Mouse (Mus musculus) ovary, postnatal 10 days (tissue): ENCODE data around the gene Tchhl1.

Source experiments
- DNase-seq: peaks from one replicate; pipeline ENCODE4 v3.0.0; 2022; ENCODE audit warnings: low spot score

The Tchhl1 gene

DNA sequence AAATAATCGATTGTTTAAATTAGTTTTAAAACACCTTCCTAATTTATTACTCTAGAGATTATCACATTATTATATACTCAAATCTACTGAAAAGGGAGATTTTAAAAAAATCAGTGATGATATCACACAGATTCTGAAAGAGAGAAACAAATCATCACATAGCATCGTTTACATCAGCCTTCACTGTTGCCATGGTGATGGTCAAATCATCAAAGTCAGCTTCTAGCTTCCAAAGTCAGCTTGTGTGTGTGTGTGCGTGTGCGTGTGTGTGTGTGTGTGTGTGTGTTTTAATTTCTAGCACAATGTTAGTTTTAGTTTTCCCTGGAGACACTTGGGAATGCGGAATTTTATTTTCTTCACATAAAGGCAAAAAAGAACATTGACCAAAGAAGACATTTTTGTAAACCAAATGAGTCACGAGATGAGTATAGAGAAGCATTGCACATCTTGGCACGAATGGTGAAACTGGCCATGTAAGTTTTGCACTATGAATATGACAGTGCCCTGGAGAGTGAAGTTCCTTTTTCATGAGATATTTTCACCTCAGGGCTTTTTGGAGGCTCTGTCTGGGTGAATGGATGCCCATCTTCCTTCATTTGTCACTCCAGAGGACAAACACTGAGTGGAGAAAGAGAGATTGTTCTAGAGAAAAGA is 36.1 kb downstream of the Tchhl1 start:
- no peak for DNase-seq

DNA sequence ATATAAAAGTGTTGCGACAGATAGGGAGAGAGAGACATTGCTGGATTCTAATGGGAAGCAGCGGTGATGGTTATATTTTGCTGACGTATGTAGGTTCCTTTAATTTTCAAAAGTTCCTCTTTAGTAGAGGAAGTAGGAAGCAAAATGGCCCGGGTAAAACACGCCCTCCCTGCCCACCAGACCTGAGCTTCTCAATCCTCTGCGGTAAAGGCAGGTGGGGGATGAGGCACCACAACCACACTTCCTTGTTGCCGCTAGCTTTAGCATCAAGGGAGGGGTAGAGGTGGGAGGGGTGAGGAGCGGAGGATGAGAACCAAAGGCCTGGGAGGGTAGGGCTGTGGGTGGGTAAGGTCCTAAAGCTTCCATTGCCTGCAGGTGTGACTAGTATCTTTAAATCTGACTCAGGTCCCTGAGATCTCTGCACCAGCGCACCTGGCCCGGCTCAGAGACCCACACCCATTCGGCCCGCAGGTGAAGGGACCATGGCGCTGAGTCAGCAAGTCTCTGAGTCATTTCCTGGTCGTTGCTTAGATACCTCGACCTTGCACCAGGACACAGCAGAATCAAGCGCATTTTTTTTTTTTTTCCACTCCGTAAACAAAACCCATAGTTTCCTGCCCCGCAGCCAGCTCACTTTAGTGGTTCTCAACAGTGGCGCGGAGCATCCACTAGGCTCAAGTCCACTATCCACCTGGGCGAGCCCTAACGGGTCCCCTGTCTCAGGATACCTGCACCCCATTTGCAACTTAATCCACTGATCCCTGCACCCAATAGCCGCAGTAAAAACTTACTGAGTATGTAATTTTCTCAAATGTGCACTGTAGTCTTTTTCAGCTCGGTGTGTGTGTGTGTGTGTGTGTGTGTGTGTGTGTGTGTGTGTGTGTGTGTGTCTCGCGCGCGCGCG is 37.7 kb downstream of the Tchhl1 start:
- no peak for DNase-seq

DNA sequence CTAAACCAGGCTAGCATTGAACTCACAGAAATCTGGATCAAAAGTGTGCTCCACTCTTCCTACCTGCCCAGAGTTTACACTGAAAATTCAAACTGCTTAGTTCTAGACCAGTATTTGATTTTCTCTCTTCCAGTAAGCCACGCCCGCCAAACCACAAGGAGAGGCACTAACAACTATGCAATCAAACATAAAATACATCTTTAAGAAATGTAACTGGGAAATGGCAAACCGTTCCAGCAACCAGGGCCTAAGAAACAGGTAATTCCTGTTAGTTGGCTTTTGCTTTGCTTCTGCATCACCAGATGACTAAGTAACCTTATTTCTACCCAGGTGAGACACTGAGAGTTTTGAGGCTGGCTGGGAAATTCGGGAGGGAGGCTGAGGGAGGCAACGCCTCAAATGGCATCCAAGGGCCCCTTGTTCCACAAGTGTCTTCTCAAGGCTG is 38.3 kb downstream of the Tchhl1 start:
- DNase-seq: no peak

DNA sequence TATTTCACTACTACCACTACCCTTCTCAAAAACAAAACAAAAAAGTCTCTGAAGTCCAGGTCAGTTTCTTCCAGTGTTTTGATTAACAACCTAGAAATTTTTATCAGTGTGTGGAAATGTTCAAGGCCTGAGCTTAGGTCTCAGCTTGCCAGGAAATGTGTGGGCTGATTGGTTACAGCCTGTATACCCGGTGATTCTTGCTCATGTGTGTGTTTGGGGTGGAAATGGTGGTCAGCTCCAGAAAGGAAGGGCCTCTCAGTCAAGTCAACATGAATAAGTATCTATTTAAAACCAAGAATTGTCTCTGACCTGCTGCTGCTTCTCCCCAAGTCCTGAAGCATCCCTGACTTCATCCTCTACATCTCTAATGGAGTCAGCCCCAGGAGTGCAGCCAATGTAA is 40.7 kb downstream of the Tchhl1 start:
- DNase-seq: no peak

DNA sequence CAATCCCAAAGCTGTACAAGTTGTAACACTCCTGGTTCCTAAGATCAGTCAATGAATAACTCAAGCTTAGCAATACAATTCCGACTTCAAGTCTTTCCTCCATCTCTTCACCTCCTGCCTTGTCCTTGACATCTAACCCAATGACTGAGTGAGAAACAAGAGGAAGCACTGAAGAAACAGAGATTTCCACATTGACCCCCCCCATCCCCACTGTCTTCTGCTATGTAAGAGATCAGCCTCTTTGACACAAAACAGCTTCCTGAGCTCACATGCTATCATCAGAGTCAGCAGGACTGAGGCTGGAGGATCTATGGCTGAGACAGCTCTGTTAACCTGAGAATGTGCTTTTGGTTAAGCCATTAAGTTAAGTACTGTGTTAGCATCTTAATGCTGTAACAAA is 42.5 kb downstream of the Tchhl1 start:
- no peak for DNase-seq

DNA sequence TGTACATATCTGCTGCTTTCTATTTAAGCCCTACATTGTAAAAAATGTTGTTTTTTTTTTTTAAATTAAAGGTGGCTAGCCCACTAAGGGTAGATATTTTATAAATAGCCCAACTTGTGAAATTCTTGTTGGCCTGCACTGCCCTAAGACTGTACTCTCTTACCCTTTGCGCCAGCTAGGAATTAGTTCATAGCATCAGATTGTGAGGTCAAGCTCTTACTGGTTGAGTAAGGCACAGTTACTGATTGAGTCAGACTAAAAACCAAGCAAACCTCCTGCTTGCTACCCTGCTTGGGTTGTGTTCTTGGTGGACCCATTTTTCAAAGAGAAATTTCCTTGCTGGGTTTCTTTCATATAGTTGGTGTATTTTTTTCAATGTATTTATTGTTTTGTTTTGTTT is 43.2 kb downstream of the Tchhl1 start:
- DNase-seq: no peak

DNA sequence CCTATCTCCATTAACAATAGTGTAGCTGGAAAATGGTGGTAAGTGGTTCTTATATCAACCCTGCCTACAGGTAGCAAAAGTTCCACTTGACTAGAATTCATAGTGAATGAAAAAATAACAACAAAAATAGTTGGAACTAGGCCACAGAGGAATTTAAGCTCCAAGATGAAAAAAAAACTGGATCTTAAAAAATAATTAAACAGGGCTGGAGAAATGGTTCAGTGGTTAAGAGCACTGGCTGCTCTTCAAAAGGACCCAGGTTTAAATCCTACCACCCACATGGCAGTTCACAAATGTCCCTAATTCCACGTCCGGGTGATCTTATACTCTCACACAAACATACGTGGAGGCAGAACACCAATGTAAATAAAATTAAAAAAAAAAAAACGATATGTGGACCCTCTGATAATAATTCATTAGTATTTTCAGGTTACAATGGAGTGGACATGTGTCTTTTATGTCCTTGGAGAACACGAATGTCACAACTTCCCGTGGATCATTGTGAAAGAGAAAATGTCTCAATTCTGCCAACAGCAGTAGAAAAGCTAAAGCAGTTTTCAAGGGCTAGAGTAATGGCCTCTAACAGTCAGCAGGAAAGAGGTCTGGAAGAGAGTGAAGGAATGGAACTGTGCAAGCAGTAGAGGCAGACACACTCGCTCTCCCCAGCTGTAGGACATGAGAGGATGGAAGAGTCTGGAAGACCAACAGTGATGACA is 44.0 kb downstream of the Tchhl1 start:
- no peak for DNase-seq

DNA sequence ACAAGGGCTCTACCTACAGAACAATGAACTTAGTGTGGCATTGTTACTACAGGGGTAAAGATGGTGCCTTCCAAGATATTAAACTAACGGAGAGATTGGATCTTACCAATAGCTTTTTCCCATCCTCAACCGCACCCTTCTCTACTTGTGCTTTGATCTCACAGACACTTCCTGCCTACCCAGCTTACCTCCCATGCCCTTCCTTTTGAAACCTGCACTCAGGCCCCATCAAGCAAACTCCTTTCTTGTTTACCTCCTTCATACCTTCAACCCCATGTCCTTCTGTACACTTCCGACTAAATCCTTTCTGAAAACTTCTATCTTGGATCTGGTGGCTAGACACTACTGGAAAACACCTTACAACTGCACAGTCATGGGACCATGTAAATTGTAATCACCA is 46.1 kb downstream of the Tchhl1 start:
- DNase-seq: no peak

DNA sequence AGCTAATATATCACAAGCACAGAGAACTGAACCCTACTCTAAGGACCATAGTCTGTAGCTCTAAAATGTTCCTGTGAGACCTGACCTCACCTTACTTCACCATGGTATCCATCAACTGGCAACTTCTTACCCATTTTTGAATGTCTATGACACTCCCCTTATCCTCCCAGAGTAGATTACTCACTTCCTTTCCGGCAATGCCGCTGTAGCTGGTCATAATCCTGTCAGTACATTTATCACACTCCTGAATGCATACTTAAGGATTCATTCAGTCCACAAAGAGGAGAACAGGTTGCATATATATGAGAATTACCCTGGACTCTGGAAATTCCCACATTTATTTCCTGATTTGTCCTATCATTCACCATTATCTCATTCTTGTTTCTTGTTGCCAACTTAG is 48.8 kb downstream of the Tchhl1 start:
- no peak for DNase-seq

DNA sequence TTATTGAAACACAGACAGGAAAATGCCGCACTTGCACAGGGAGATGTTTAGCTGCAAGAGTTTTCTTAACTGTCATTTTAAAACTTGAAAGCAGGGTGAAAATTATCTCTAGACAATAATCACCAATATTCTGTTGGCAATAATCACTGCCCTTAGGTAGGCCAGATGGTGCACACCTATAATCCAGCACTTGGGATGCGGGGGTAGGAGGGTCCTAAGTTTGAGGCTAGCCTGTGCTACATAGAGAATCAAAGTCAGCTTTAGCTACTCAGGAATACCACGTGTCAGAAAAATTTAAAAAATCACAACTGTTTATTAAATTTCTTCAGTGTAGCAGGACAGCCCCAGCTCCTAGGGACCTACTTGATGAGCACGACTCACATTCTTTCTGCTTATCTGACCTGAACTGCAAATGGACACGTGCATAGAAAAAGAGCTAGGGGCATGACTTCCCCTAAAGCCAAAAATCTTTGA is 51.3 kb downstream of the Tchhl1 start:
- no peak for DNase-seq

DNA sequence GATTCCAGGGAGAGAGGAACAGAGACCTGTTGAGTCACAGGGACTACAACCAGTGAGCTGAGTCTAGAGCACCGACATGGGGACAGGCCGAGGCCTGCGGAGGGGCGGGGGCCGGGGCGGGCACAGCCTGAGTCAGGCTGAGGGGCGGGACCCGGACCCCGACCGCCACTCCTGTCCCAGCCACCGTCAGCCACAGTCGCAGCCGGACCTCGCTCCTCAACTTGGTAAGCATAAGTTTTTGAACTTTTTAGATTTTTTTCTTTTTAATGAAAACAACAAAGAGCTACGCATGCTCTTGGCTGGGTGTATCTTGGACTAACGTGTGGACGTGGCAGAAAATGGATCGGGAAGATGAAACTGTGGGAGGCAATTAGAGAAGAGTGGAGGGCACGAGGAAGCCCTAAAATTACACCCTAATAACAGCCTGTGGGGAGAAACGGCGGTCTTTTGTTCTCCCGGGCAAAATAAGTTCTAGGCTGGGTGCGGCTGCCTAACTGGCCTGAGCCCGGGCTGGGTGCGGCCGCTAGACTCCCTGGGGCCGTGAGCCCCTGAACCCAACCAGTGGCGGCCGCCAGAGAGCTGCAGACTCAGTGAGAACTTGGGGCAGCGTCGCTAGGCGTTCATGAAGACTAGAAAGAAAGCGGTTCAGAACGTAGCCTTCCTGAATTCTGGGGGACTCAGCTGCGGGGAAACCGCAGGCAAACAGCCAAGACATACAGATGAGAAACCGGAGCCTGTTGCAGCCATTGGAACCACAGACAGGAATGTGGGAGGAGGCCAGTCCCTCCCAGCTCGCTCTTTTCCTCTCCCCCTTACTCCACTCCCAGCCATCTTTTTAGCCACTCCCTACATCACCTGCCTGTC is 52.0 kb downstream of the Tchhl1 start, which contains the start of gene S100a11:
Gene S100a11 (plus strand): TSS at position 159 of the 864 bp plus-strand sequence.
- DNase-seq: peak; percentile 42
